Mouse (Mus musculus) lung, embryonic 14.5 days (tissue): ENCODE data around the gene Gm21983. TPM values are rescaled to one million over a fixed set of nuclear protein-coding genes. Genes with fewer than 3 reads are reported as not detected.

Experiments used
- ATAC-seq: fragments of 200-750 bp; cut with Nextera tagmentation; 2 replicates; pipeline ENCODE4 v1.8.0; 2017; ENCODE audit warnings: mild to moderate bottlenecking, moderate TSS enrichment, moderate library complexity; ENCODE audit not compliant: insufficient read depth
- DNase-seq: peaks from one replicate; pipeline ENCODE4 v3.0.0-alpha.2; 2015
- H3K27ac ChIP-seq: fragments of 300-500 bp; sonication (generic); 2 replicates; pipeline ENCODE4 v1.5.1; 2014; ENCODE audit warnings: low read depth, mild to moderate bottlenecking, moderate library complexity
- H3K27me3 ChIP-seq: fragments of 300-500 bp; sonication (generic); 2 replicates; pipeline ENCODE4 v1.6.1; 2014; ENCODE audit warnings: low read length, control low read depth; ENCODE audit not compliant: insufficient read depth
- H3K36me3 ChIP-seq: fragments of 300-500 bp; sonication (generic); 2 replicates; pipeline ENCODE4 v1.6.1; 2014; ENCODE audit warnings: control low read depth; ENCODE audit not compliant: insufficient read depth
- H3K4me1 ChIP-seq: fragments of 300-500 bp; sonication (generic); 2 replicates; pipeline ENCODE4 v1.6.1; 2014; ENCODE audit warnings: antibody characterized with exemption, control low read depth; ENCODE audit not compliant: insufficient read depth
- H3K4me2 ChIP-seq: fragments of 300-500 bp; sonication (generic); 2 replicates; pipeline ENCODE4 v1.6.1; 2014; ENCODE audit warnings: mild to moderate bottlenecking
- H3K4me3 ChIP-seq: fragments of 300-500 bp; sonication (generic); 2 replicates; pipeline ENCODE4 v1.5.1; 2014; ENCODE audit warnings: low read depth, low read length
- H3K9ac ChIP-seq: fragments of 300-500 bp; sonication (generic); 2 replicates; pipeline ENCODE4 v1.6.1; 2014
- H3K9me3 ChIP-seq: fragments of 300-500 bp; sonication (generic); 2 replicates; pipeline ENCODE4 v1.6.1; 2016; ENCODE audit warnings: low read depth, low read length, control low read depth
- CTCF ChIP-seq: IDR thresholded peaks from 2 replicates; pipeline ENCODE4 v1.5.1; 2016; ENCODE audit warnings: antibody characterized with exemption, low read depth
- WGBS: fragments of 180-500 bp; shearing (Covaris S2); extraction: QIAGEN DNeasy Blood & Tissue Kit; methylation state at CpG from one replicate; pipeline ENCODE4 v1.1.7; 2014; 5-methylcytosine and 5-hydroxymethylcytosine counted together
- polyA plus RNA-seq: library from polyadenylated mRNA; unstranded; fragments of >200 nt; fragmentation: Nextera tagmentation; extraction: Ambion mirVana; gene quantifications from 2 replicates; pipeline ENCODE4 v1.2.1, GENCODE M21; 2014

Gene Gm21983
- polyA plus RNA-seq, 1 experiment from 2014 or later: 1.5 TPM

DNA sequence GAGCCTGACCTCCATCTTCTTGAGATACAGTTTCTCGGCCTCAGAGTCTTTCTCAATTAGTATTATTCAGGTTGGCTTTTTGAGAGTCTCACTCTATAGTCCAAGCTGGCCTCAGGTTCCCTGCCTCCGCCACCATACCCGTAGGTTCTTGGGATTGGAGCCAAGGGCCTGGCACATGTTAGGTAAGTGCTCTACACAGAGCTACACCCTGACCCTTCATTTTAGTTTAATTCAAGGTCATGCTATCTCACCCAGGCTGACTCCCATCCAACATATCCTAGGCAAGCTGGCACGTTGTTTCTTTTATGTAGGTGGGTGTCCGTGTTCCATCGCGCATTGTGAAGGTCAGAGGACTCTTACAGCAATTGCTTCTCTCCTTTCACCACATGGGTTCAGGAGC is 6.0 kb downstream of the Gm21983 start:
- Histone ChIP-seq H3K27me3 (no peaks in the 10 kb centered on the region), H3K9me3 (no peaks in the 10 kb centered on the region), H3K27ac (no peak overlapping the region), H3K9ac (no peak overlapping the region), H3K4me1 (peaks cover 9% of the 10 kb centered on the region), H3K4me2 (no peak overlapping the region), H3K36me3 (peaks cover 49% of the 10 kb centered on the region), H3K4me3 (no peak overlapping the region)
- no peak for TF ChIP-seq CTCF
- WGBS: 91% methylated on average over 7 of the region's 7 CpGs
- no peak for ATAC-seq
- DNase-seq: no peak

DNA sequence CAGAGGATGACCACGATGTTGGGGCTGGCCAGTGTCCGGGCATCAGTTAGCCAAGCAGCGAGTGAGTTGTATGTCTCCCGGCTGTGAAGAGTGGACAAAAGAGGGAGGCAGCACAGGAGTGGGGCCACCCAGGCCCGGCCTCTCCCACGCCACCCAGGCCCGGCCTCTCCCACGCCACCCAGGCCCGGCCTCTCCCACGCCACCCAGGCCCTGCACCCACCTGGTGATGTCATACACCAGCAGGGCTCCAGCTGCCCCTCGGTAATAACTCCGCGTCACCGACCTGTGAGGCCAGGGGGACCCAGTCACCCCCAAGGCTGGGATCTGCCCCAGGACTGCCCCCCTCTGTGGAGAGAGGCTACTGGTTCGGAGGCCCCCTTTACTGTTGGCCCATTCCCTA is 6.4 kb downstream of the Gm21983 start:
- 90% methylated on average over 15 of the region's 15 CpGs for WGBS
- no peak for TF ChIP-seq CTCF
- no peak overlapping the region for H3K9ac ChIP-seq

GRCm38 (mm10) chr7:27170981-27171380 is 9.9 kb downstream of the Gm21983 start:
- no peak for DNase-seq
- H3K27me3 ChIP-seq: no peaks in the 10 kb centered on the region
- H3K4me3 ChIP-seq: no peak overlapping the region
- no peak overlapping the region for H3K27ac ChIP-seq
- no peak for TF ChIP-seq CTCF
- peaks cover 49% of the 10 kb centered on the region for H3K36me3 ChIP-seq
- 86% methylated on average over 3 of the region's 3 CpGs for WGBS
- ATAC-seq: no peak
- no peaks in the 10 kb centered on the region for H3K4me1 ChIP-seq
- no peak overlapping the region for H3K4me2 ChIP-seq
- H3K9me3 ChIP-seq: no peaks in the 10 kb centered on the region
- no peak overlapping the region for H3K9ac ChIP-seq

More for the DNA sequence above, 6.4 kb downstream of the Gm21983 start:
- Histone ChIP-seq H3K4me3 (no peak overlapping the region), H3K27me3 (no peaks in the 10 kb centered on the region), H3K4me1 (peaks cover 9% of the 10 kb centered on the region), H3K36me3 (peaks cover 49% of the 10 kb centered on the region), H3K27ac (no peak overlapping the region), H3K9me3 (no peaks in the 10 kb centered on the region), H3K4me2 (no peak overlapping the region)
- ATAC-seq (no peak), DNase-seq (no peak)

DNA sequence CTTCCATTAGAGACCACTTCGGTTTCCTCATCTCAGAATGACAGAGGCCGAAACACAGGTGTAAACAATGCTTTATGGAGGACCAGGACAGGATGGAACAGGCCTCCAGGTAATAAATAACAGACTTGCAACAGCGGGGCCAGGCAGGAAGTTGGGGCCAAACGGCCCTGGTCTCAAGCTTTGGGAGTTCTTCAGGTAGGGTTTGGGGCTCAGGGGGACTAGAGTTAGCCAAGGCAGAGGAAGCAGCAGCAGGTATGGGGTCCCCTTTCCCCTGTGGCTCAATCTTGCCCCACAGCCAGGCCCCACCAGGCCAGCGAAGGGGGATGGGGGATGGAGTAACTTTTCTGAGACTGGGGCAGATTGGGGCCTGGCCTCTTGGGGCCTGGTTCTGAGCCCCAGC is 12.5 kb downstream of the Gm21983 start:
- DNase-seq (no peak), ATAC-seq (no peak)
- Histone ChIP-seq H3K27ac (no peak overlapping the region), H3K4me2 (no peak overlapping the region), H3K36me3 (peaks cover 46% of the 10 kb centered on the region), H3K9me3 (no peaks in the 10 kb centered on the region), H3K9ac (no peak overlapping the region), H3K4me3 (no peak overlapping the region), H3K27me3 (no peaks in the 10 kb centered on the region), H3K4me1 (peaks cover 14% of the 10 kb centered on the region)
- 84% methylated on average over 5 of the region's 5 CpGs for WGBS
- no peak for TF ChIP-seq CTCF

- Histone ChIP-seq H3K4me2 (peak overlapping the region; percentile 82), H3K27ac (peak overlapping the region; percentile 98; the same call in 1 of the 2 replicates), H3K9me3 (no peaks in the 10 kb centered on the region), H3K4me1 (peaks cover 18% of the 10 kb centered on the region), H3K36me3 (peaks cover 46% of the 10 kb centered on the region), H3K9ac (peak overlapping the region; percentile 85), H3K27me3 (no peaks in the 10 kb centered on the region), H3K4me3 (peak overlapping the region; percentile 71)
- ATAC-seq (no peak), DNase-seq (no peak)
- 70% methylated on average over 11 of the region's 11 CpGs for WGBS
- TF ChIP-seq CTCF: no peak
These were observed 13.3 kb downstream of the Gm21983 start for GRCm38 (mm10) chr7:27167475-27168094.

DNA sequence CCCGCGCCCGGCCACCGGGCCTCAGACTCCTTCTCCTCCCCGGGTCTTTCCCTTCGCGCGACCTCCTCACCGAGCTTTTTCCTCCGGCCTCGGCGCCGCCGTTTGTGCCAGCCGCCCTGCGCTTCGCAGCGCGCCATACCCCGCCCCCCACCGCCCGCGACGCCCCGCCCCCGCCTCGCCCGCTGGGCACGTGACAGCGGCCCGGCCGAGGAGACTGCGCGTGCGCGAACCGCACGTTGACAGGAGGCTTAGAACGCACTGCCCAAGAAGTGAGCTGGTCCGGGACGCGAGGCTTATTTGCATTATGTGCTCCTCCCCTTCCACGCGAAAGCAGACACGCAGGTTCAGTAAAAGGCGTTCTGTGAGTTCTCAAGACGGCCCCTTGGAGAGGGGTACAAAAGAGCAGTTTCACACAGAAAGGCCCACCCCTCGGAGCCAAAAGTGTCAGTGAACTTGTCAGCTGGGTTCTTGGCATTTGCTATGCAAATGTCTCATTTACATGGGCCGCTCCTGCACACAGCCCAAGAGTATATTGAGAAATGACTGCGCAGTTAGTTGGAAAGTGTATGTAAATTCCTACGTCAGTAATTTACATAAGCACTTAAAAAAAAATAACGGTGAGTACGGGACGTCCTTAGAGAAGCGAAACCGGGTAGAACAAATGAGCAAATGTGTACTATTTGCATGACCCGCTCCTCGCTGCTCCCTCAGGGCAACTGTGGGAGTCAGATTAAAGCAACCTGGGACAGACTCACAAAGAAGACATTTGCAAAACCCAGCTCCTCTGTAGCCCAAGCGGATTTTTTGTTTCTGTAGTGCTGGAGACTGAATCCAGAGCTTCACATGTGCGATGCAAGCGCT is 14.0 kb downstream of the Gm21983 start, which contains the start of gene Egln2:
Egln2 (minus strand) TSS at position 189 of the 861 bp plus-strand sequence.
- no peaks in the 10 kb centered on the region for H3K9me3 ChIP-seq
- H3K4me2 ChIP-seq: peak within 1 kb of the TSS; percentile 82
- peak; percentile 96 for DNase-seq
- H3K4me1 ChIP-seq: peaks cover 18% of the 10 kb centered on the region
- H3K9ac ChIP-seq: peak within 1 kb of the TSS; percentile 85
- H3K36me3 ChIP-seq: peaks cover 46% of the 10 kb centered on the region
- H3K27ac ChIP-seq: peak within 1 kb of the TSS; percentile 98
- H3K27me3 ChIP-seq: no peaks in the 10 kb centered on the region
- ATAC-seq: peak; percentile 86
- no peak for TF ChIP-seq CTCF
- 2% methylated on average over 54 of the region's 61 CpGs for WGBS
- H3K4me3 ChIP-seq: peak within 1 kb of the TSS; percentile 71

DNA sequence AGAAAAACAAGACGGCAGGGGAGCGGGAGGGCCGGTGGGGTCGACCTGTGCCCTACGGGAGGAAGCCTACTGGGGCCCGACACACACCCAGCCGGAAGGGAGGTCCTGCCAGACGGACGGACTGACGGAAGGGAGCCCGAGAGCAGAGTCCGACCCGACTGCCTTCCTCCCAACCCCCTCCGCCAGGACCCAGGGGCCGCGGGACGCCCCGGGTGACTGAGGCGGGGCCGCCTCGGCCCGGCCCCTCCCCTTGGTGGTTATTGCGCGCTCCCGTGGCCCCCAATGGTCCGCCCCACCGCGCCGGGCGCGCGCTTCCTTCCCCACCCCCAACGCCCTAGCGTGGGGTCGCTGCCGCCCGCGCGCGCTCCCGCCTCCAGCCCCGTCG is 14.7 kb downstream of the Gm21983 start:
- H3K36me3 ChIP-seq: peaks cover 46% of the 10 kb centered on the region
- peak overlapping the region; percentile 85 for H3K9ac ChIP-seq
- H3K4me3 ChIP-seq: peak overlapping the region; percentile 71
- H3K27me3 ChIP-seq: no peaks in the 10 kb centered on the region
- peak overlapping the region; percentile 82 for H3K4me2 ChIP-seq
- no peak for TF ChIP-seq CTCF
- ATAC-seq: peak; percentile 72
- peaks cover 18% of the 10 kb centered on the region for H3K4me1 ChIP-seq
- H3K9me3 ChIP-seq: no peaks in the 10 kb centered on the region
- WGBS: under 1% methylated on average over 43 of the region's 43 CpGs
- peak; percentile 92 for DNase-seq
- peak overlapping the region; percentile 98 for H3K27ac ChIP-seq
